Mouse (Mus musculus) intestine, embryonic 16.5 days (tissue): Measurements from ENCODE around the gene Gm3159. TPM values are rescaled to one million over a fixed set of nuclear protein-coding genes. Genes with fewer than 3 reads are reported as not detected.
"Not testable (repeated sequence)": the region's sequence is repeated elsewhere in the genome, so short reads cannot be mapped to it uniquely, and the experiment has no call there.

Source experiments
- ATAC-seq: fragments of 200-750 bp; cut with Nextera tagmentation; 2 replicates; pipeline ENCODE4 v1.8.0; 2017; ENCODE audit warnings: moderate TSS enrichment, moderate library complexity
- H3K27ac ChIP-seq: fragments of 300-500 bp; sonication (generic); 2 replicates; pipeline ENCODE4 v1.5.1; 2014; ENCODE audit warnings: mild to moderate bottlenecking, low read length
- H3K27me3 ChIP-seq: fragments of 300-500 bp; sonication (generic); replicated peaks from 2 replicates; pipeline ENCODE4 v1.6.1; 2014; ENCODE audit warnings: low read length, control low read depth, mixed read lengths; ENCODE audit not compliant: control insufficient read depth, insufficient read depth
- H3K36me3 ChIP-seq: fragments of 300-500 bp; sonication (generic); 2 replicates; pipeline ENCODE4 v1.6.1; 2014; ENCODE audit warnings: low read length, control low read depth; ENCODE audit not compliant: control insufficient read depth, insufficient read depth
- H3K4me1 ChIP-seq: fragments of 300-500 bp; sonication (generic); 2 replicates; pipeline ENCODE4 v1.6.1; 2014; ENCODE audit warnings: low read length, control low read depth, mixed read lengths; ENCODE audit not compliant: control insufficient read depth, insufficient read depth
- H3K4me2 ChIP-seq: fragments of 300-500 bp; sonication (generic); 2 replicates; pipeline ENCODE4 v1.6.1; 2014; ENCODE audit warnings: low read depth, low read length, control low read depth
- H3K4me3 ChIP-seq: fragments of 300-500 bp; sonication (generic); 2 replicates; pipeline ENCODE4 v1.5.1; 2014; ENCODE audit warnings: mild to moderate bottlenecking, low read length
- H3K9ac ChIP-seq: fragments of 300-500 bp; sonication (generic); 2 replicates; pipeline ENCODE4 v1.6.1; 2014; ENCODE audit warnings: low read depth, low read length
- H3K9me3 ChIP-seq: fragments of 300-500 bp; sonication (generic); 2 replicates; pipeline ENCODE4 v1.6.1; 2016; ENCODE audit warnings: low read length, control low read depth; ENCODE audit not compliant: control insufficient read depth
- WGBS: fragments of 180-500 bp; shearing (Covaris S2); extraction: QIAGEN DNeasy Blood & Tissue Kit; methylation state at CpG from one replicate; pipeline ENCODE4 v1.1.7; 2014; 5-methylcytosine and 5-hydroxymethylcytosine counted together
- polyA plus RNA-seq: library from polyadenylated mRNA; unstranded; fragments of >200 nt; fragmentation: Nextera tagmentation; extraction: Ambion mirVana; gene quantifications from 2 replicates; pipeline ENCODE4 v1.2.1, GENCODE M21; 2015

Gene Gm3159
- polyA plus RNA-seq, 1 experiment from 2014 or later: not detected

DNA sequence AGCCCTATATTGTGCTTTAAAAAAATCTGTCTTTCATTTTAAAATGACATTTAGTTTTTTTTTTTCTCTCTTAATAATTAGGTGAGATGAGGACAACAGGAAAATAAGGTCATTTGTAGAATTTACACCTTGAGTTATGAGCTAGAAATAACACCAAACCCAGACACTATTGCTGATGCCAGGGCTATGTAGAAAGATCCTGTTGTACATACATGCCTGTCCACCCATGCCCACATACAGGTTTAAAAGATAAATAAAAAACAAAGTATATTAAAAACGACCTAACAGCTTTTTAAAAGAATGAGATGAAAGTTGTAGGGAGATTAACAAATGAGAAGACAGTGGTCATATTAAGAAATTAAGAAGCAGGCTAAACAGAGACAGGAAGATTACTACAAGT, 12.6 kb downstream of the Gm3159 start:
- not testable (repeated sequence) for H3K36me3 ChIP-seq, H3K27me3 ChIP-seq, H3K9ac ChIP-seq, H3K9me3 ChIP-seq, H3K4me2 ChIP-seq, H3K27ac ChIP-seq, ATAC-seq, H3K4me1 ChIP-seq, H3K4me3 ChIP-seq
- 25% methylated on average over 1 of the region's 1 CpGs for WGBS

DNA sequence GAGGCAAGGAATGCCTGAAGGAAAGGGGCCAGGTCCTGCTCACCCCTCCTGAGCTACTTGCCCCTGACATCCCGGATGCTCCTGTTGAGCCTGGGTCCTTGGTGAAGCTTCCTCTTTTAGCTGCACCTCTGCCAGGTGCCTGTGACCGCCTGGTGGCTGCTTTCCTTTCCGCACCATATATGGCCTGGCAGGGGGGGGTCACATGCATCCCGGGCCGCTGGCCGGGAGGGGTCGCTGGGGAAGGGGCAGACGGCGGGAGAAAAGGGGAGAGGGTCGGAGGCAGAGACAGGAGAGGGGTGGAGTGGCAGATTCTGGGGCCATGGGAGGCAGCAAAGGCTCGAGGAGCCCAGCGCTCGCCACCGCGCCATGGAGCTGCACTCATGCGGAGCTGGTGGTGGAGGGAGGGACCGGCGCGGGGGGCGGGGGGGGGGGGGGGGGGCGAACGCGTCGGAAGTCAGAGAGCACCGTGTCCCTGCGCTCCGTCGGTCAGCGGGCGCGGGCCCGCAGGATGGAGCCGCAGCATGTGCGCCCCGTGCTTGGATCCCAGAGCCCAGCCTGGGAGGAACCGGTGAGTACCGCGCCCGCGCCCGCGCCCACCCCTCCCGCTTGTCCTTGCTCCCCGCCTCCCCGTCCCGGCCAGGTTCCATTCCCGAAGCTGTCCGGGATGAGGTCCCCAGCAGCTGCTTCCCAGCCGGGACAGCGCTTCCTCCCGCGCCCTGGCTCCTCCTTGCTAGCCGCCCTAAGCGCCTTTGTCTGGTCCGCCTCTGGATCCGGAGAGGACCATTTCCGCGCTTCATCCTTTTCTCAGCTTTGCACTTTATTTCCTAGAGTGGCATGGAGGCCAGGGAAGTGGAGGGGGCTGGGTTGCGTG, 17.9 kb downstream of the Gm3159 start, which contains the start of gene Gm3164:
Gene Gm3164, plus strand, starts transcription at position 484 of the 871 bp plus-strand sequence.
- not testable (repeated sequence) for H3K27me3 ChIP-seq, H3K36me3 ChIP-seq, H3K9ac ChIP-seq, H3K9me3 ChIP-seq, H3K4me1 ChIP-seq, ATAC-seq, H3K27ac ChIP-seq
- 2% methylated on average over 29 of the region's 59 CpGs for WGBS
- H3K4me2 ChIP-seq: peak within 1 kb of the TSS; percentile 52
- H3K4me3 ChIP-seq: peak within 1 kb of the TSS; percentile 34

DNA sequence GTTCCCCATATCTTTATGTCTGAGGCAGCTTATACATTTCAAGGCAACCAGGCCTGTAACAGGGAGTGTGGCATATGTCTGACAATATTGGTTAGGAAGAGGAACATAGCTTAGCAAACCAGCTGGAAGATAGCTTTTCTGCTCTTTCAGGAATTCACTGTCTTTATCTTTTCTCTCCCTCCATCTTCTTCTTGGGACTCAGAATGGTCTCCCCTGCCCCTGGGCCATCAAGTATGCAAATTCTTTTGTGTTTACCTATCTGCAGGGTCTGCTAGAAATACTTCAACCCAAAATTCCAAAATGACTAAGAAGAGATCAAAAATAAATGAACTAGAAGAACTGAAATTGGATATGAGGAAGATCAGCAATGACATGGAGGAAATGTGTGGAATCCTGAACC, 33.4 kb downstream of the Gm3159 start, which contains the start of gene Gm3173:
Gene Gm3173, plus strand, starts transcription at position 301 of the 400 bp plus-strand sequence.
- not testable (repeated sequence) for H3K36me3 ChIP-seq, ATAC-seq, H3K4me2 ChIP-seq, H3K9ac ChIP-seq, H3K4me3 ChIP-seq, H3K4me1 ChIP-seq, H3K27me3 ChIP-seq, H3K9me3 ChIP-seq, H3K27ac ChIP-seq

Other genes starting within 250 kb of the Gm3159 start
- gene Gm3127, start 232.5 kb upstream of the Gm3159 start, polyA plus RNA-seq: not detected in 2 replicates
- 0.06 and 0.13 TPM in 2 replicates for gene Gm2974, start 214.9 kb upstream of the Gm3159 start, polyA plus RNA-seq
- not detected in 2 replicates for gene Gm3138, start 147.9 kb upstream of the Gm3159 start, polyA plus RNA-seq
- gene Gm3149, start 80.2 kb upstream of the Gm3159 start, polyA plus RNA-seq: not detected in 2 replicates
- gene 2610042L04Rik, start 62.8 kb upstream of the Gm3159 start, polyA plus RNA-seq: not detected in 2 replicates
- 0.09 TPM in 1 of 2 replicates, not detected in the other for gene Gm3164, start 17.9 kb downstream of the Gm3159 start, polyA plus RNA-seq
- not detected in 2 replicates for gene Gm3173, start 33.5 kb downstream of the Gm3159 start, polyA plus RNA-seq
- gene Gm3182, start 84.2 kb downstream of the Gm3159 start, polyA plus RNA-seq: not detected in 2 replicates
- not detected in 2 replicates for gene Gm3047, start 157.9 kb downstream of the Gm3159 start, polyA plus RNA-seq
- gene Gm8159, start 234.8 kb downstream of the Gm3159 start, polyA plus RNA-seq: not detected in 2 replicates